Mouse (Mus musculus): ENCODE results near the gene Emilin2.

Gene Emilin2

GRCm38 (mm10) chr17:71299879-71300278 is 11.9 kb downstream of the Emilin2 start:
- no peak for DNase-seq

- DNase-seq, result no peak
Observed at GRCm38 (mm10) chr17:71294570-71294969, 17.2 kb downstream of the Emilin2 start.

- DNase-seq, result no peak
Observed at GRCm38 (mm10) chr17:71292897-71293296, 18.9 kb downstream of the Emilin2 start.

- DNase-seq, result no peak
Observed at GRCm38 (mm10) chr17:71291897-71292420, 19.8 kb downstream of the Emilin2 start.

- no peak for DNase-seq
Observed at GRCm38 (mm10) chr17:71290486-71291410, 21.0 kb downstream of the Emilin2 start.

- no peak for DNase-seq
Observed at GRCm38 (mm10) chr17:71289572-71290176, 22.1 kb downstream of the Emilin2 start.

GRCm38 (mm10) chr17:71288808-71289548 is 22.8 kb downstream of the Emilin2 start:
- DNase-seq, result no peak

GRCm38 (mm10) chr17:71288145-71288758 is 23.5 kb downstream of the Emilin2 start:
- no peak for DNase-seq

- DNase-seq, result no peak
Observed at GRCm38 (mm10) chr17:71287586-71287985, 24.2 kb downstream of the Emilin2 start.

- DNase-seq, result no peak
Observed at GRCm38 (mm10) chr17:71285929-71286328, 25.8 kb downstream of the Emilin2 start.

- no peak for DNase-seq
Observed at GRCm38 (mm10) chr17:71284890-71285289, 26.9 kb downstream of the Emilin2 start.

- DNase-seq, result no peak
Observed at GRCm38 (mm10) chr17:71283237-71283636, 28.5 kb downstream of the Emilin2 start.

GRCm38 (mm10) chr17:71282716-71283115 is 29.1 kb downstream of the Emilin2 start:
- DNase-seq, result no peak

GRCm38 (mm10) chr17:71277701-71278491 is 33.9 kb downstream of the Emilin2 start:
- DNase-seq, result no peak

- no peak for DNase-seq
Observed at GRCm38 (mm10) chr17:71276771-71277170, 35.0 kb downstream of the Emilin2 start.

GRCm38 (mm10) chr17:71273901-71274300 is 37.9 kb downstream of the Emilin2 start:
- no peak for DNase-seq

- DNase-seq, result no peak
Observed at GRCm38 (mm10) chr17:71268599-71268998, 43.2 kb downstream of the Emilin2 start.

- DNase-seq, result no peak
Observed at GRCm38 (mm10) chr17:71268152-71268551, 43.6 kb downstream of the Emilin2 start.

- DNase-seq, result no peak
Observed at GRCm38 (mm10) chr17:71267374-71267773, 44.4 kb downstream of the Emilin2 start.

- no peak for DNase-seq
Observed at GRCm38 (mm10) chr17:71265336-71266051, 46.3 kb downstream of the Emilin2 start.

- DNase-seq, result no peak
Observed at GRCm38 (mm10) chr17:71264739-71265138, 47.0 kb downstream of the Emilin2 start.

Data from right cerebral cortex, postnatal 14 days (tissue).